Comparison of ENCODE assay signal across 13 mouse cellular contexts in the genomic region with DNA sequence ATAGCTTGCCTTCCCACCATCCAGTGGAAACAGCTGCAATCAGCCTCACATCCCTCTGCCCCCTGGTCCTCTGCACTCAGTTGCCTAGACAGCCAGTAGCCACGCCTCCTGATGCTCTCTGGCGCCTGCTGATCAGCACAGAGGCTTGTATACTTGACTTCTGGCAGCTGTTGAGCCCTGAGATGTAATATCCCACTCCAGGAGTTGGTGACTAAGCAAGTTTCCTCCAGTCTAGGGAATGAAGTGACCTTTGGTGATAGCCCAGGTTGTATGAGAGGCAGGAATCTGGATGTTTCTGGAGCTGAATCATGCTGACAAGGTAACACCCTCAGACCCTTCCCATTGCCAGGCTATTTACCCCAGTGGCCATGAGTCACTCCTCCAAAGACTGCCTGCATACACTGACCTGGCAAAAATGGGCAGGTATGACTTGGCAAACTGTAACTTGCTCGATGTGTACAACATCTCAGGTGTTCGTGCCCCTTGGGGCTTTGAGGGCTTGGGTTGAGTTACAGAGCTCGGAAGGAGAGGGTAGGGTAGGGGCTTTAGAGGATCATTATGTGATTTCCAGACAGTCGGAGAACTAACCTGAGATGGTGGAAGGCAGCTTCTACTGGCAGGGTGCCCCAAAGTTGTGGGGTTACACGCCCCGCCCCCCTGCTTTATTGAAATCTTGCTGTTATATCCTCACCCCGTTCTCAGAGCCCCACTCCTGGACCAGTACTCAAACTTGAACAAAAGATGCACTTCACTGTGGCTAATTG. TPM values are rescaled to one million over a fixed set of nuclear protein-coding genes. Genes with fewer than 3 reads are reported as not detected.
DNase-seq lines count a peak whose midpoint lies in the region; ATAC-seq lines count a peak whose summit lies in the region.
"Had no signal": no experiment of that assay in that cellular context is flagged by ENCODE, and none has a peak within 500 bp of the region (broad histone marks: within the 10 kb centered on the region; RNA-seq: fewer than 3 reads in every experiment).

No protein-coding gene starts in this region.

- no peaks in the 10 kb centered on the region for H3K27me3 ChIP-seq in forebrain, embryonic 14.5 days (replicated peaks; ENCODE audit: control insufficient read depth, insufficient read depth, low read length)
- H3K27me3 ChIP-seq in forebrain, embryonic 15.5 days, result no peaks in the 10 kb centered on the region
- no peaks in the 10 kb centered on the region for H3K27me3 ChIP-seq in embryonic facial prominence, embryonic 10.5 days (replicated peaks; ENCODE audit: low read depth, poor library complexity, severe bottlenecking)
- no peaks in the 10 kb centered on the region for H3K27me3 ChIP-seq in limb, embryonic 11.5 days (ENCODE audit: control insufficient read depth, insufficient read depth, low read length)
- H3K27me3 ChIP-seq: hindbrain, embryonic 12.5 days had no signal

- H3K9ac ChIP-seq in forebrain, embryonic 14.5 days (ENCODE audit: low read length), result no peak overlapping the region
- H3K9ac ChIP-seq in forebrain, embryonic 15.5 days (replicated peaks), result no peak overlapping the region
- H3K9ac ChIP-seq in limb, embryonic 11.5 days (ENCODE audit: low read length), result no peak overlapping the region
- H3K9ac ChIP-seq: hindbrain, embryonic 12.5 days; liver, embryonic 14.5 days had no signal

- no peaks in the 10 kb centered on the region for H3K36me3 ChIP-seq in forebrain, embryonic 14.5 days (ENCODE audit: control insufficient read depth, insufficient read depth, low read length)
- no peaks in the 10 kb centered on the region for H3K36me3 ChIP-seq in forebrain, embryonic 15.5 days
- H3K36me3 ChIP-seq in embryonic facial prominence, embryonic 10.5 days (replicated peaks), result no peaks in the 10 kb centered on the region
- H3K36me3 ChIP-seq in limb, embryonic 11.5 days (ENCODE audit: control insufficient read depth, insufficient read depth, low read length), result no peaks in the 10 kb centered on the region
- H3K36me3 ChIP-seq: hindbrain, embryonic 12.5 days had no signal

- no peak for DNase-seq in forebrain, embryonic 14.5 days (ENCODE audit: low spot score)
- DNase-seq in 3T3-L1 (ENCODE audit: low read depth, low spot score), result peak; percentile 63
- DNase-seq in embryonic facial prominence, embryonic 10.5 days (ENCODE audit: low spot score), result peak; percentile 18
- peak; percentile 24 for DNase-seq in limb, embryonic 11.5 days (ENCODE audit: low spot score)
- DNase-seq in spleen, adult 12 weeks (ENCODE audit: low spot score), result no peak
- DNase-seq in adrenal gland, adult (ENCODE audit: inconsistent age in 2 of 2, low spot score in 1 of 2), result no peak
- DNase-seq in layer of hippocampus, postnatal 14 days (ENCODE audit: low spot score in 2 of 2), result no peak
- DNase-seq: heart, adult 18-20 months; layer of hippocampus, postnatal 36 days had no signal

- H3K4me1 ChIP-seq in forebrain, embryonic 14.5 days (ENCODE audit: control insufficient read depth, insufficient read depth, low read length), result no peaks in the 10 kb centered on the region
- H3K4me1 ChIP-seq in forebrain, embryonic 15.5 days, result no peaks in the 10 kb centered on the region
- peaks cover 6% of the 10 kb centered on the region; the same call in 1 of the 2 replicates for H3K4me1 ChIP-seq in embryonic facial prominence, embryonic 10.5 days
- H3K4me1 ChIP-seq in limb, embryonic 11.5 days (ENCODE audit: control insufficient read depth, insufficient read depth, low read length), result no peaks in the 10 kb centered on the region
- H3K4me1 ChIP-seq: hindbrain, embryonic 12.5 days had no signal

- H3K4me3 ChIP-seq in forebrain, embryonic 14.5 days (ENCODE audit: low read depth, low read length), result no peak overlapping the region
- H3K4me3 ChIP-seq in forebrain, embryonic 15.5 days, result no peak overlapping the region
- H3K4me3 ChIP-seq in embryonic facial prominence, embryonic 10.5 days, result no peak overlapping the region
- no peak overlapping the region for H3K4me3 ChIP-seq in limb, embryonic 11.5 days (ENCODE audit: low read depth, low read length)
- H3K4me3 ChIP-seq: erythroblast, embryonic 14.5 days; hindbrain, embryonic 12.5 days had no signal

- 0 out of 2 replicates have a peak, but pooled peaks have one; percentile 40 for ATAC-seq in forebrain, embryonic 14.5 days
- ATAC-seq in forebrain, embryonic 15.5 days (replicated peaks), result no peak; the same call in 1 of the 2 replicates
- ATAC-seq in limb, embryonic 11.5 days (ENCODE audit: insufficient number of reproducible peaks, low FRiP score, low TSS enrichment, low read depth), result no peak

- 41% methylated on average over 9 of the region's 9 CpGs for WGBS in forebrain, embryonic 14.5 days
- 47% methylated on average over 9 of the region's 9 CpGs for WGBS in forebrain, embryonic 15.5 days
- 67% methylated on average over 9 of the region's 9 CpGs for WGBS in embryonic facial prominence, embryonic 10.5 days
- 76% methylated on average over 9 of the region's 9 CpGs for WGBS in limb, embryonic 11.5 days

- H3K4me2 ChIP-seq in forebrain, embryonic 14.5 days (ENCODE audit: low read length), result no peak overlapping the region
- no peak overlapping the region for H3K4me2 ChIP-seq in forebrain, embryonic 15.5 days (replicated peaks)
- H3K4me2 ChIP-seq in limb, embryonic 11.5 days (ENCODE audit: low read depth, severe bottlenecking), result no peak overlapping the region
- H3K4me2 ChIP-seq: hindbrain, embryonic 12.5 days had no signal

- no peak overlapping the region for H3K27ac ChIP-seq in forebrain, embryonic 14.5 days (ENCODE audit: low read depth, low read length)
- no peak overlapping the region for H3K27ac ChIP-seq in forebrain, embryonic 15.5 days (replicated peaks)
- H3K27ac ChIP-seq in embryonic facial prominence, embryonic 10.5 days (replicated peaks), result no peak overlapping the region
- H3K27ac ChIP-seq in limb, embryonic 11.5 days (replicated peaks; ENCODE audit: low read depth, low read length), result no peak overlapping the region
- H3K27ac ChIP-seq: hindbrain, embryonic 12.5 days; liver, embryonic 14.5 days had no signal

- no peaks in the 10 kb centered on the region for H3K9me3 ChIP-seq in forebrain, embryonic 14.5 days (replicated peaks; ENCODE audit: control insufficient read depth, low read length)
- no peaks in the 10 kb centered on the region for H3K9me3 ChIP-seq in forebrain, embryonic 15.5 days
- no peaks in the 10 kb centered on the region for H3K9me3 ChIP-seq in embryonic facial prominence, embryonic 10.5 days
- no peaks in the 10 kb centered on the region for H3K9me3 ChIP-seq in limb, embryonic 11.5 days (ENCODE audit: control insufficient read depth, low read length)
- H3K9me3 ChIP-seq: hindbrain, embryonic 12.5 days had no signal

RNA-seq across cellular contexts. Expression of a gene that starts 25.4 kb away (rescaled TPM):
- 42.7 and 53.3 TPM in 2 replicates for polyA plus RNA-seq in forebrain, embryonic 14.5 days (2014; fragmentation: Nextera tagmentation; extraction: Ambion mirVana)
- 43.8 and 46.7 TPM in 2 replicates for polyA plus RNA-seq in forebrain, embryonic 15.5 days (2015; fragmentation: Nextera tagmentation; extraction: Ambion mirVana)
- polyA plus RNA-seq in embryonic facial prominence, embryonic 10.5 days (2016; fragmentation: Nextera tagmentation; extraction: Ambion mirVana), result 13.5 TPM in 2 replicates
- 9.6 and 12.7 TPM in 2 replicates for polyA plus RNA-seq in limb, embryonic 11.5 days (2014; fragmentation: Nextera tagmentation; extraction: Ambion mirVana)
- 10 to 100 TPM; 49.1 to 51.3 TPM for total RNA-seq in layer of hippocampus, postnatal 14 days (2021)

Comparison
In these comparisons a context has a peak if more than half of its experiments do, and no peak if none do; other contexts are left out.
1. DNase-seq: peak in 3T3-L1 (single experiment), embryonic facial prominence, embryonic 10.5 days (single experiment) and limb, embryonic 11.5 days (single experiment); none in forebrain, embryonic 14.5 days (single experiment), spleen, adult 12 weeks (single experiment), adrenal gland, adult (0 of 2) and layer of hippocampus, postnatal 14 days (0 of 2).